Mouse (Mus musculus): ENCODE measurements around the gene Prss12. TPM values are rescaled to one million over a fixed set of nuclear protein-coding genes. Genes with fewer than 3 reads are reported as not detected.

Gene Prss12
- polyA plus RNA-seq, 1 experiment from 2014 or later, result 3.6 TPM

- whole genome bisulfite sequencing, result 52% methylated on average over 6 of the region's 6 CpGs
- Histone ChIP-seq H3K36me3 (ENCODE audit: control insufficient read depth, insufficient read depth) (no peaks in the 10 kb centered on the region), H3K27ac (ENCODE audit: low read length) (no peak overlapping the region), H3K4me3 (ENCODE audit: low read length) (no peak overlapping the region), H3K4me1 (ENCODE audit: control insufficient read depth, insufficient read depth, low read length) (peaks cover 14% of the 10 kb centered on the region), H3K27me3 (ENCODE audit: control insufficient read depth, insufficient read depth, low read length) (no peaks in the 10 kb centered on the region), H3K4me2 (ENCODE audit: low read depth, low read length) (no peak overlapping the region), H3K9ac (ENCODE audit: low read length) (no peak overlapping the region), H3K9me3 (replicated peaks; ENCODE audit: control insufficient read depth, low read length) (no peaks in the 10 kb centered on the region)
- ATAC-seq (replicated peaks; ENCODE audit: extremely low read depth, insufficient read depth, low FRiP score), result no peak
Measured at GRCm38 (mm10) chr3:123503943-123504342, 57.2 kb downstream of the Prss12 start.

GRCm38 (mm10) chr3:123504783-123505182 is 58.1 kb downstream of the Prss12 start:
- ATAC-seq (replicated peaks; ENCODE audit: extremely low read depth, insufficient read depth, low FRiP score), result no peak
- 85% methylated on average over 7 of the region's 7 CpGs for WGBS

GRCm38 (mm10) chr3:123505778-123506667 is 59.3 kb downstream of the Prss12 start:
- no peaks in the 10 kb centered on the region for H3K36me3 ChIP-seq (ENCODE audit: control insufficient read depth, insufficient read depth)
- peak overlapping the region; percentile 5; the same call in 1 of the 2 replicates for H3K27ac ChIP-seq (ENCODE audit: low read length)
- peaks cover 19% of the 10 kb centered on the region for H3K4me1 ChIP-seq (ENCODE audit: control insufficient read depth, insufficient read depth, low read length)
- H3K9ac ChIP-seq (ENCODE audit: low read length), result no peak overlapping the region
- no peak overlapping the region; the same call in 1 of the 2 replicates for H3K4me2 ChIP-seq (ENCODE audit: low read depth, low read length)
- ATAC-seq (replicated peaks; ENCODE audit: extremely low read depth, insufficient read depth, low FRiP score), result no peak
- no peaks in the 10 kb centered on the region for H3K27me3 ChIP-seq (ENCODE audit: control insufficient read depth, insufficient read depth, low read length)
- no peak overlapping the region for H3K4me3 ChIP-seq (ENCODE audit: low read length)
- 58% methylated on average over 9 of the region's 9 CpGs for WGBS
- no peaks in the 10 kb centered on the region for H3K9me3 ChIP-seq (replicated peaks; ENCODE audit: control insufficient read depth, low read length)

More at GRCm38 (mm10) chr3:123504783-123505182, 58.1 kb downstream of the Prss12 start:
- Histone ChIP-seq H3K4me3 (ENCODE audit: low read length) (no peak overlapping the region), H3K9me3 (replicated peaks; ENCODE audit: control insufficient read depth, low read length) (no peaks in the 10 kb centered on the region), H3K27ac (ENCODE audit: low read length) (no peak overlapping the region), H3K36me3 (ENCODE audit: control insufficient read depth, insufficient read depth) (no peaks in the 10 kb centered on the region), H3K27me3 (ENCODE audit: control insufficient read depth, insufficient read depth, low read length) (no peaks in the 10 kb centered on the region), H3K9ac (ENCODE audit: low read length) (no peak overlapping the region), H3K4me2 (ENCODE audit: low read depth, low read length) (no peak overlapping the region), H3K4me1 (ENCODE audit: control insufficient read depth, insufficient read depth, low read length) (peaks cover 19% of the 10 kb centered on the region)

GRCm38 (mm10) chr3:123506699-123507662 is 60.3 kb downstream of the Prss12 start:
- peak overlapping the region; percentile 77 for H3K4me2 ChIP-seq (ENCODE audit: low read depth, low read length)
- no peaks in the 10 kb centered on the region for H3K27me3 ChIP-seq (ENCODE audit: control insufficient read depth, insufficient read depth, low read length)
- peak overlapping the region; percentile 86 for H3K9ac ChIP-seq (ENCODE audit: low read length)
- H3K36me3 ChIP-seq (ENCODE audit: control insufficient read depth, insufficient read depth), result no peaks in the 10 kb centered on the region
- no peaks in the 10 kb centered on the region for H3K9me3 ChIP-seq (replicated peaks; ENCODE audit: control insufficient read depth, low read length)
- H3K4me3 ChIP-seq (ENCODE audit: low read length), result peak overlapping the region; percentile 62
- H3K27ac ChIP-seq (ENCODE audit: low read length), result peak overlapping the region; percentile 81
- no peak for ATAC-seq (replicated peaks; ENCODE audit: extremely low read depth, insufficient read depth, low FRiP score)
- 5% methylated on average over 6 of the region's 6 CpGs for WGBS
- peaks cover 19% of the 10 kb centered on the region for H3K4me1 ChIP-seq (ENCODE audit: control insufficient read depth, insufficient read depth, low read length)

- Histone ChIP-seq H3K9me3 (replicated peaks; ENCODE audit: control insufficient read depth, low read length) (no peaks in the 10 kb centered on the region), H3K4me2 (ENCODE audit: low read depth, low read length) (peak overlapping the region; percentile 77), H3K4me1 (ENCODE audit: control insufficient read depth, insufficient read depth, low read length) (peaks cover 19% of the 10 kb centered on the region), H3K4me3 (ENCODE audit: low read length) (peak overlapping the region; percentile 62), H3K27me3 (ENCODE audit: control insufficient read depth, insufficient read depth, low read length) (no peaks in the 10 kb centered on the region), H3K9ac (ENCODE audit: low read length) (peak overlapping the region; percentile 86), H3K36me3 (ENCODE audit: control insufficient read depth, insufficient read depth) (no peaks in the 10 kb centered on the region), H3K27ac (ENCODE audit: low read length) (peak overlapping the region; percentile 81)
- WGBS, result 2% methylated on average over 10 of the region's 10 CpGs
- no peak for ATAC-seq (replicated peaks; ENCODE audit: extremely low read depth, insufficient read depth, low FRiP score)
Measured at GRCm38 (mm10) chr3:123507663-123508055, 60.9 kb downstream of the Prss12 start.

- Histone ChIP-seq H3K4me2 (ENCODE audit: low read depth, low read length) (peak overlapping the region; percentile 78), H3K36me3 (ENCODE audit: control insufficient read depth, insufficient read depth) (no peaks in the 10 kb centered on the region), H3K4me1 (ENCODE audit: control insufficient read depth, insufficient read depth, low read length) (peaks cover 19% of the 10 kb centered on the region), H3K9ac (ENCODE audit: low read length) (peak overlapping the region; percentile 86), H3K27ac (ENCODE audit: low read length) (peak overlapping the region; percentile 98), H3K9me3 (replicated peaks; ENCODE audit: control insufficient read depth, low read length) (no peaks in the 10 kb centered on the region), H3K27me3 (ENCODE audit: control insufficient read depth, insufficient read depth, low read length) (no peaks in the 10 kb centered on the region), H3K4me3 (ENCODE audit: low read length) (peak overlapping the region; percentile 67)
- WGBS, result under 1% methylated on average over 53 of the region's 53 CpGs
- ATAC-seq (replicated peaks; ENCODE audit: extremely low read depth, insufficient read depth, low FRiP score), result peak; percentile 99
Measured at GRCm38 (mm10) chr3:123508056-123508674, 61.5 kb downstream of the Prss12 start.

GRCm38 (mm10) chr3:123508675-123509376 is 62.1 kb downstream of the Prss12 start:
- Histone ChIP-seq H3K4me3 (ENCODE audit: low read length) (peak overlapping the region; percentile 67), H3K4me2 (ENCODE audit: low read depth, low read length) (peak overlapping the region; percentile 78), H3K9me3 (replicated peaks; ENCODE audit: control insufficient read depth, low read length) (no peaks in the 10 kb centered on the region), H3K4me1 (ENCODE audit: control insufficient read depth, insufficient read depth, low read length) (peaks cover 19% of the 10 kb centered on the region), H3K36me3 (ENCODE audit: control insufficient read depth, insufficient read depth) (no peaks in the 10 kb centered on the region), H3K27me3 (ENCODE audit: control insufficient read depth, insufficient read depth, low read length) (no peaks in the 10 kb centered on the region), H3K9ac (ENCODE audit: low read length) (peak overlapping the region; percentile 84), H3K27ac (ENCODE audit: low read length) (peak overlapping the region; percentile 98)
- WGBS, result under 1% methylated on average over 36 of the region's 36 CpGs
- ATAC-seq (replicated peaks; ENCODE audit: extremely low read depth, insufficient read depth, low FRiP score), result peak; percentile 59

- peaks cover 11% of the 10 kb centered on the region for H3K4me1 ChIP-seq (ENCODE audit: control insufficient read depth, insufficient read depth, low read length)
- no peaks in the 10 kb centered on the region for H3K36me3 ChIP-seq (ENCODE audit: control insufficient read depth, insufficient read depth)
- no peak overlapping the region for H3K27ac ChIP-seq (ENCODE audit: low read length)
- 60% methylated on average over 4 of the region's 4 CpGs for WGBS
- H3K4me3 ChIP-seq (ENCODE audit: low read length), result no peak overlapping the region
- no peak overlapping the region for H3K4me2 ChIP-seq (ENCODE audit: low read depth, low read length)
- H3K27me3 ChIP-seq (ENCODE audit: control insufficient read depth, insufficient read depth, low read length), result no peaks in the 10 kb centered on the region
- ATAC-seq (replicated peaks; ENCODE audit: extremely low read depth, insufficient read depth, low FRiP score), result no peak
- no peak overlapping the region for H3K9ac ChIP-seq (ENCODE audit: low read length)
- no peaks in the 10 kb centered on the region for H3K9me3 ChIP-seq (replicated peaks; ENCODE audit: control insufficient read depth, low read length)
Measured at GRCm38 (mm10) chr3:123511818-123512217, 65.1 kb downstream of the Prss12 start.
